Mouse (Mus musculus) midbrain, embryonic 11.5 days (tissue): ENCODE measurements at regions not wholly inside any gene's neighbourhood (a gene's known extent, or its start where the extent isn't known, plus 50 kb on each side); places are given as distances from the start of the nearest gene placed in this dataset.

Source experiments
- ATAC-seq: fragments of 200-750 bp; cut with Nextera tagmentation; 2 replicates; pipeline ENCODE4 v1.8.0; 2017; ENCODE audit warnings: moderate TSS enrichment, moderate library complexity; ENCODE audit not compliant: low FRiP score
- DNase-seq: peaks from one replicate; pipeline ENCODE4 v3.0.0; 2015; ENCODE audit warnings: low spot score; ENCODE audit errors: missing footprints
- H3K27ac ChIP-seq: fragments of 300-500 bp; sonication (generic); 2 replicates; pipeline ENCODE4 v1.5.1; 2014; ENCODE audit warnings: low read depth, low read length
- H3K27me3 ChIP-seq: fragments of 300-500 bp; sonication (generic); 2 replicates; pipeline ENCODE4 v1.6.1; 2014; ENCODE audit warnings: mild to moderate bottlenecking, low read length, moderate library complexity, mixed read lengths; ENCODE audit not compliant: control insufficient read depth, insufficient read depth
- H3K36me3 ChIP-seq: fragments of 300-500 bp; sonication (generic); 2 replicates; pipeline ENCODE4 v1.6.1; 2014; ENCODE audit warnings: mild to moderate bottlenecking, low read length, moderate library complexity, mixed read lengths; ENCODE audit not compliant: control insufficient read depth, insufficient read depth
- H3K4me1 ChIP-seq: fragments of 300-500 bp; sonication (generic); 2 replicates; pipeline ENCODE4 v1.6.1; 2014; ENCODE audit warnings: low read length; ENCODE audit not compliant: control insufficient read depth, insufficient read depth
- H3K4me2 ChIP-seq: fragments of 300-500 bp; sonication (generic); 2 replicates; pipeline ENCODE4 v1.6.1; 2014; ENCODE audit warnings: mild to moderate bottlenecking, moderate library complexity
- H3K4me3 ChIP-seq: fragments of 300-500 bp; sonication (generic); 2 replicates; pipeline ENCODE4 v1.5.1; 2014; ENCODE audit warnings: low read depth, low read length
- H3K9ac ChIP-seq: fragments of 300-500 bp; sonication (generic); 2 replicates; pipeline ENCODE4 v1.6.1; 2014; ENCODE audit warnings: low read length
- H3K9me3 ChIP-seq: fragments of 300-500 bp; sonication (generic); 2 replicates; pipeline ENCODE4 v1.6.1; 2016; ENCODE audit warnings: low read length; ENCODE audit not compliant: control insufficient read depth
- WGBS: fragments of 180-500 bp; shearing (Covaris S2); extraction: QIAGEN DNeasy Blood & Tissue Kit; methylation state at CpG from one replicate; pipeline ENCODE4 v1.1.7; 2014; 5-methylcytosine and 5-hydroxymethylcytosine counted together

GRCm38 (mm10) chr3:70097813-70098212 lies 90.4 kb downstream of the Otol1 start:
- Histone ChIP-seq H3K27ac (no peak overlapping the region), H3K27me3 (no peaks in the 10 kb centered on the region), H3K36me3 (no peaks in the 10 kb centered on the region), H3K9ac (no peak overlapping the region), H3K4me3 (no peak overlapping the region), H3K4me2 (no peak overlapping the region), H3K4me1 (no peaks in the 10 kb centered on the region), H3K9me3 (no peaks in the 10 kb centered on the region)
- DNase-seq (no peak), ATAC-seq (no peak)
- WGBS = 36% methylated on average over 3 of the region's 3 CpGs

GRCm38 (mm10) chr3:70102091-70102490 lies 94.7 kb downstream of the Otol1 start:
- ATAC-seq = no peak

GRCm38 (mm10) chr3:70102593-70103213 lies 95.3 kb downstream of the Otol1 start:
- H3K4me3 ChIP-seq = no peak overlapping the region
- H3K9ac ChIP-seq = no peak overlapping the region
- H3K27me3 ChIP-seq = no peaks in the 10 kb centered on the region
- H3K4me1 ChIP-seq = no peaks in the 10 kb centered on the region
- no peak overlapping the region for H3K4me2 ChIP-seq
- H3K27ac ChIP-seq = no peak overlapping the region
- no peaks in the 10 kb centered on the region for H3K9me3 ChIP-seq
- no peaks in the 10 kb centered on the region for H3K36me3 ChIP-seq
- 79% methylated on average over 10 of the region's 10 CpGs for WGBS
- no peak for DNase-seq
- ATAC-seq = no peak

More at GRCm38 (mm10) chr3:70102091-70102490, 94.7 kb downstream of the Otol1 start:
- WGBS = 63% methylated on average over 7 of the region's 7 CpGs
- Histone ChIP-seq H3K4me1 (no peaks in the 10 kb centered on the region), H3K4me3 (no peak overlapping the region), H3K9me3 (no peaks in the 10 kb centered on the region), H3K4me2 (no peak overlapping the region), H3K27ac (no peak overlapping the region), H3K36me3 (no peaks in the 10 kb centered on the region), H3K27me3 (no peaks in the 10 kb centered on the region), H3K9ac (no peak overlapping the region)
- DNase-seq = no peak

- H3K4me3 ChIP-seq = peak overlapping the region; percentile 25
- H3K9ac ChIP-seq = peak overlapping the region; percentile 66
- H3K27me3 ChIP-seq = no peaks in the 10 kb centered on the region
- DNase-seq = peak; percentile 97
- H3K4me2 ChIP-seq = peak overlapping the region; percentile 46
- no peaks in the 10 kb centered on the region for H3K4me1 ChIP-seq
- WGBS = 13% methylated on average over 21 of the region's 21 CpGs
- no peaks in the 10 kb centered on the region for H3K36me3 ChIP-seq
- H3K27ac ChIP-seq = no peak overlapping the region
- ATAC-seq = peak; percentile 73
- H3K9me3 ChIP-seq = no peaks in the 10 kb centered on the region
Observed at GRCm38 (mm10) chr3:70103983-70104827, 96.8 kb downstream of the Otol1 start.

- no peak overlapping the region for H3K27ac ChIP-seq
- ATAC-seq (peak; percentile 73), DNase-seq (no peak)
- H3K9me3 ChIP-seq = no peaks in the 10 kb centered on the region
- peak overlapping the region; percentile 46 for H3K4me2 ChIP-seq
- no peaks in the 10 kb centered on the region for H3K4me1 ChIP-seq
- 16% methylated on average over 7 of the region's 7 CpGs for WGBS
- H3K27me3 ChIP-seq = no peaks in the 10 kb centered on the region
- peak overlapping the region; percentile 66 for H3K9ac ChIP-seq
- H3K4me3 ChIP-seq = peak overlapping the region; percentile 25
- no peaks in the 10 kb centered on the region for H3K36me3 ChIP-seq
Observed at GRCm38 (mm10) chr3:70104828-70105399, 97.5 kb downstream of the Otol1 start.

GRCm38 (mm10) chr3:70105561-70105960 lies 98.1 kb downstream of the Otol1 start:
- ATAC-seq (no peak), DNase-seq (no peak)
- WGBS = 81% methylated on average over 1 of the region's 1 CpGs
- no peaks in the 10 kb centered on the region for H3K36me3 ChIP-seq
- H3K27ac ChIP-seq = no peak overlapping the region
- no peak overlapping the region for H3K4me3 ChIP-seq
- H3K27me3 ChIP-seq = no peaks in the 10 kb centered on the region
- H3K4me1 ChIP-seq = no peaks in the 10 kb centered on the region
- no peak overlapping the region for H3K4me2 ChIP-seq
- no peak overlapping the region for H3K9ac ChIP-seq
- no peaks in the 10 kb centered on the region for H3K9me3 ChIP-seq

- Histone ChIP-seq H3K4me3 (no peak overlapping the region), H3K4me2 (no peak overlapping the region), H3K4me1 (no peaks in the 10 kb centered on the region), H3K36me3 (no peaks in the 10 kb centered on the region), H3K9me3 (no peaks in the 10 kb centered on the region), H3K27me3 (no peaks in the 10 kb centered on the region), H3K27ac (no peak overlapping the region), H3K9ac (no peak overlapping the region)
- 78% methylated on average over 2 of the region's 2 CpGs for WGBS
- DNase-seq (no peak), ATAC-seq (no peak)
Observed at GRCm38 (mm10) chr3:70106141-70106540, 98.7 kb downstream of the Otol1 start.

- Histone ChIP-seq H3K27me3 (no peaks in the 10 kb centered on the region), H3K4me2 (no peak overlapping the region), H3K9ac (no peak overlapping the region), H3K36me3 (no peaks in the 10 kb centered on the region), H3K27ac (no peak overlapping the region), H3K4me3 (no peak overlapping the region), H3K4me1 (no peaks in the 10 kb centered on the region), H3K9me3 (no peaks in the 10 kb centered on the region)
- WGBS = 94% methylated on average over 1 of the region's 1 CpGs
- peak; percentile 26 for DNase-seq
- ATAC-seq = no peak
Observed at GRCm38 (mm10) chr3:70126212-70126611, 118.8 kb downstream of the Otol1 start.
